Mouse (Mus musculus) bone marrow macrophage, adult 2 months (primary cell): ENCODE measurements around the gene Bach2.

Experiments used
- CTCF ChIP-seq: IDR thresholded peaks from 2 replicates; pipeline ENCODE4 v1.5.1; 2012; ENCODE audit warnings: low read depth, mild to moderate bottlenecking, low read length, moderate library complexity
- POLR2A ChIP-seq: IDR thresholded peaks from 2 replicates; pipeline ENCODE4 v1.6.1; 2012; ENCODE audit warnings: mild to moderate bottlenecking, low read depth, low read length, borderline replicate concordance

DNA sequence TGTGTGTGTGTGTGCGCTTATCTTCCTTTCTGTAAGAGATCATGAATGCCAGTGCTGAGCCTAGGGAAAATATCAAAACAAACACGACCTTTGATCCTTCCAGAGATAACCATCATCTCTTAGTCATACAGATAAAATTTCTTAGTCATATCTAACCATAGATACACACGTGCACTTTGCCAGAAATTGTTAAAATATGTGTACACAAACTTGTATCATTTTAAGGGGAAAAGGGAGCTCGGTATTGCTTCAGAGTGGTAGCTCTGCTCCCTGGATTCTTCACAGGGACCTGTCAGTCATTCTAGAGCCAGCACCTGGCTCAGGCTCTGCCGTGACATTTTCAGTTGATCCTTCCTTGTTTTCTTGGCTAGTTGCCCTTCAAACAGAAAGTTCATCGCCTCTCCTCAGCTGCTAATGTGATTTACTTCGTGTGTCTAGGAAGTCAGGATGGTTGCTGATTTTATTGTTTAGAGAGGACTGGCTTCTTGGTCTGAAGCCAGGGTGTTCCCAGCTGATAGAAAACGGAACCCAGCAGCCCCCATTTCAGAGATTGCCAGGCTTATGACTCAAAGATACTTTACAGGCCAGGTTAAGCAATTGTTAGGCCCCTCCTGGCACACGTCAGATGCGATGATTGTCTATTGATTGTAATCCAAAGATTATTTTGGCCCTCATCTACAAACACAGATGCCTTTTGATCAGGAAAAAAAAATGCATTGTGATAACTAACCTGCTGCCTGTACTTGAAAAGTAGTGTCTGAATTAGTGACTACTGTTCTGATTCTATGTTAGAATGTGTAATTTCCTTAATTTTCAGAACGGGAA is 49.6 kb downstream of the Bach2 start:
- no peak for TF ChIP-seq POLR2A
- no peak for TF ChIP-seq CTCF
